Mouse (Mus musculus) kidney, embryonic 16.5 days (tissue): ENCODE measurements at regions not wholly inside any gene's neighbourhood (a gene's known extent, or its start where the extent isn't known, plus 50 kb on each side); places are given as distances from the start of the nearest gene placed in this dataset.

Source experiments
- ATAC-seq: fragments of 200-750 bp; cut with Nextera tagmentation; 2 replicates; pipeline ENCODE4 v1.8.0; 2017; ENCODE audit warnings: moderate TSS enrichment; ENCODE audit not compliant: low FRiP score, low TSS enrichment
- H3K27ac ChIP-seq: fragments of 300-500 bp; sonication (generic); 2 replicates; pipeline ENCODE4 v1.5.1; 2014; ENCODE audit warnings: low read length
- H3K27me3 ChIP-seq: fragments of 300-500 bp; sonication (generic); 2 replicates; pipeline ENCODE4 v1.6.1; 2014; ENCODE audit warnings: low read length, control low read depth, mixed read lengths; ENCODE audit not compliant: insufficient read depth
- H3K36me3 ChIP-seq: fragments of 300-500 bp; sonication (generic); 2 replicates; pipeline ENCODE4 v1.6.1; 2014; ENCODE audit warnings: low read length, control low read depth, mixed read lengths; ENCODE audit not compliant: insufficient read depth
- H3K4me1 ChIP-seq: fragments of 300-500 bp; sonication (generic); 2 replicates; pipeline ENCODE4 v1.6.1; 2014; ENCODE audit warnings: low read length, control low read depth, mixed read lengths; ENCODE audit not compliant: insufficient read depth
- H3K4me2 ChIP-seq: fragments of 300-500 bp; sonication (generic); replicated peaks from 2 replicates; pipeline ENCODE4 v1.6.1; 2014; ENCODE audit warnings: low read depth, low read length
- H3K4me3 ChIP-seq: fragments of 300-500 bp; sonication (generic); 2 replicates; pipeline ENCODE4 v1.5.1; 2014; ENCODE audit warnings: mild to moderate bottlenecking, low read length
- H3K9ac ChIP-seq: fragments of 300-500 bp; sonication (generic); replicated peaks from 2 replicates; pipeline ENCODE4 v1.6.1; 2014; ENCODE audit warnings: low read length
- H3K9me3 ChIP-seq: fragments of 300-500 bp; sonication (generic); 2 replicates; pipeline ENCODE4 v1.6.1; 2016; ENCODE audit warnings: low read length, control low read depth
- WGBS: fragments of 180-500 bp; shearing (Covaris S2); extraction: QIAGEN DNeasy Blood & Tissue Kit; methylation state at CpG from one replicate; pipeline ENCODE4 v1.1.7; 2014; 5-methylcytosine and 5-hydroxymethylcytosine counted together

GRCm38 (mm10) chr2:133458735-133459134 lies 93.2 kb upstream of the Bmp2 start:
- Histone ChIP-seq H3K4me2 (no peak overlapping the region), H3K27me3 (no peaks in the 10 kb centered on the region), H3K9ac (no peak overlapping the region), H3K4me3 (no peak overlapping the region), H3K9me3 (no peaks in the 10 kb centered on the region), H3K27ac (no peak overlapping the region), H3K36me3 (no peaks in the 10 kb centered on the region), H3K4me1 (no peaks in the 10 kb centered on the region)
- WGBS = 49% methylated on average over 2 of the region's 2 CpGs
- ATAC-seq = no peak

GRCm38 (mm10) chr2:133460814-133461213 lies 91.1 kb upstream of the Bmp2 start:
- no peaks in the 10 kb centered on the region for H3K36me3 ChIP-seq
- no peak overlapping the region for H3K9ac ChIP-seq
- no peak for ATAC-seq
- no peak overlapping the region for H3K4me3 ChIP-seq
- H3K4me2 ChIP-seq = no peak overlapping the region
- H3K27me3 ChIP-seq = no peaks in the 10 kb centered on the region
- H3K4me1 ChIP-seq = no peaks in the 10 kb centered on the region
- no peaks in the 10 kb centered on the region for H3K9me3 ChIP-seq
- WGBS = 52% methylated on average over 7 of the region's 7 CpGs
- no peak overlapping the region for H3K27ac ChIP-seq

- 90% methylated on average over 2 of the region's 2 CpGs for WGBS
- Histone ChIP-seq H3K9me3 (no peaks in the 10 kb centered on the region), H3K27ac (no peak overlapping the region), H3K4me2 (no peak overlapping the region), H3K4me3 (no peak overlapping the region), H3K27me3 (no peaks in the 10 kb centered on the region), H3K36me3 (no peaks in the 10 kb centered on the region), H3K4me1 (no peaks in the 10 kb centered on the region), H3K9ac (no peak overlapping the region)
- no peak for ATAC-seq
Observed at GRCm38 (mm10) chr2:133462378-133462777, 89.6 kb upstream of the Bmp2 start.

- Histone ChIP-seq H3K27ac (no peak overlapping the region), H3K9me3 (no peaks in the 10 kb centered on the region), H3K4me3 (no peak overlapping the region), H3K27me3 (no peaks in the 10 kb centered on the region), H3K4me1 (no peaks in the 10 kb centered on the region), H3K4me2 (no peak overlapping the region), H3K9ac (no peak overlapping the region), H3K36me3 (no peaks in the 10 kb centered on the region)
- 65% methylated on average over 9 of the region's 9 CpGs for WGBS
- ATAC-seq = no peak
Observed at GRCm38 (mm10) chr2:133467170-133468168, 84.5 kb upstream of the Bmp2 start.

GRCm38 (mm10) chr2:133472966-133473744 lies 78.8 kb upstream of the Bmp2 start:
- Histone ChIP-seq H3K27me3 (no peaks in the 10 kb centered on the region), H3K9me3 (no peaks in the 10 kb centered on the region), H3K4me3 (no peak overlapping the region), H3K36me3 (no peaks in the 10 kb centered on the region), H3K4me1 (peaks cover 5% of the 10 kb centered on the region; the same call in 1 of the 2 replicates), H3K9ac (no peak overlapping the region), H3K4me2 (no peak overlapping the region), H3K27ac (no peak overlapping the region)
- ATAC-seq = no peak
- 38% methylated on average over 5 of the region's 5 CpGs for WGBS

GRCm38 (mm10) chr2:133474174-133474573 lies 77.8 kb upstream of the Bmp2 start:
- Histone ChIP-seq H3K4me2 (no peak overlapping the region), H3K27ac (no peak overlapping the region), H3K27me3 (no peaks in the 10 kb centered on the region), H3K36me3 (no peaks in the 10 kb centered on the region), H3K4me3 (no peak overlapping the region), H3K9me3 (no peaks in the 10 kb centered on the region), H3K4me1 (peaks cover 5% of the 10 kb centered on the region; the same call in 1 of the 2 replicates), H3K9ac (no peak overlapping the region)
- WGBS = 95% methylated on average over 1 of the region's 1 CpGs
- ATAC-seq = no peak

GRCm38 (mm10) chr2:133480870-133481269 lies 71.1 kb upstream of the Bmp2 start:
- H3K4me1 ChIP-seq = no peaks in the 10 kb centered on the region
- no peak for ATAC-seq
- 0 out of 2 replicates have a peak, but pooled peaks cover 3% of the 10 kb centered on the region for H3K9me3 ChIP-seq
- 73% methylated on average over 3 of the region's 3 CpGs for WGBS
- H3K27me3 ChIP-seq = no peaks in the 10 kb centered on the region
- H3K4me3 ChIP-seq = no peak overlapping the region
- no peak overlapping the region for H3K4me2 ChIP-seq
- H3K36me3 ChIP-seq = no peaks in the 10 kb centered on the region
- no peak overlapping the region for H3K9ac ChIP-seq
- H3K27ac ChIP-seq = no peak overlapping the region

GRCm38 (mm10) chr2:133481305-133481704 lies 70.7 kb upstream of the Bmp2 start:
- H3K9ac ChIP-seq = no peak overlapping the region
- H3K27ac ChIP-seq = no peak overlapping the region
- 83% methylated on average over 6 of the region's 6 CpGs for WGBS
- H3K36me3 ChIP-seq = no peaks in the 10 kb centered on the region
- no peak for ATAC-seq
- no peak overlapping the region for H3K4me2 ChIP-seq
- H3K27me3 ChIP-seq = no peaks in the 10 kb centered on the region
- H3K4me1 ChIP-seq = no peaks in the 10 kb centered on the region
- no peak overlapping the region for H3K4me3 ChIP-seq
- 0 out of 2 replicates have a peak, but pooled peaks cover 3% of the 10 kb centered on the region for H3K9me3 ChIP-seq

GRCm38 (mm10) chr2:133481785-133482184 lies 70.2 kb upstream of the Bmp2 start:
- no peaks in the 10 kb centered on the region for H3K4me1 ChIP-seq
- 0 out of 2 replicates have a peak, but pooled peaks cover 3% of the 10 kb centered on the region for H3K9me3 ChIP-seq
- H3K4me3 ChIP-seq = no peak overlapping the region
- no peak overlapping the region for H3K4me2 ChIP-seq
- H3K36me3 ChIP-seq = no peaks in the 10 kb centered on the region
- no peaks in the 10 kb centered on the region for H3K27me3 ChIP-seq
- no peak for ATAC-seq
- no peak overlapping the region for H3K27ac ChIP-seq
- WGBS = 86% methylated on average over 3 of the region's 3 CpGs
- H3K9ac ChIP-seq = no peak overlapping the region
